Mouse (Mus musculus): ENCODE measurements around the gene Gabbr1. TPM values are rescaled to one million over a fixed set of nuclear protein-coding genes. Genes with fewer than 3 reads are reported as not detected.

The Gabbr1 gene
- total and polyA plus RNA-seq, 3 experiments = 2.1 to 11.6 (median 4.7) TPM

- TF ChIP-seq SMC3 (IDR thresholded peaks at IDR 0.05; ENCODE audit: low read depth, low read length) = no peak
- no peak for TF ChIP-seq HCFC1 (IDR thresholded peaks at IDR 0.05; ENCODE audit: low read depth, low read length)
- dilution Hi-C loops (cut with MboI; ENCODE audit: extremely low pct_ligation_motif_present, extremely low pct_unique_long_range_greater_than_20kb, low sequenced_read_pairs) = no loop called here
Measured at GRCm38 (mm10) chr17:37081659-37082058, 35.9 kb downstream of the Gabbr1 start.

GRCm38 (mm10) chr17:37083327-37083726 lies 37.6 kb downstream of the Gabbr1 start:
- in situ Hi-C loops (cut with MboI; ENCODE audit: low pct_ligation_motif_present, low pct_unique_long_range_greater_than_20kb, low sequenced_read_pairs) = no loop called here
- H3K9ac ChIP-seq (ENCODE audit: insufficient read depth, low read depth) = no peak overlapping the region
- H3K27ac ChIP-seq (ENCODE audit: insufficient read depth, low read depth) = no peak overlapping the region
- H3K36me3 ChIP-seq (replicated peaks in 1 of 2; ENCODE audit: control insufficient read depth in 1 of 2, insufficient read depth in 1 of 2, low read length in 1 of 2) = no peaks in the 10 kb centered on the region
- peak; percentile 69 for DNase-seq (ENCODE audit: extremely low read depth)
- H3K27me3 ChIP-seq (replicated peaks) = no peaks in the 10 kb centered on the region
- H3K79me2 ChIP-seq (replicated peaks; ENCODE audit: control insufficient read depth, extremely low read depth, insufficient read depth, poor library complexity, severe bottlenecking) = no peaks in the 10 kb centered on the region
- no peak overlapping the region for H3K4me2 ChIP-seq (ENCODE audit: insufficient read depth, low read depth, poor library complexity, severe bottlenecking)
- H3K4me3 ChIP-seq (replicated peaks in 1 of 3; ENCODE audit: low read depth in 2 of 3, low read length in 2 of 3, poor library complexity in 1 of 3) = no peak overlapping the region
- H3K9me3 ChIP-seq (replicated peaks; ENCODE audit: low read length) = no peaks in the 10 kb centered on the region
- peaks cover 2 to 10% of the 10 kb centered on the region in 2 experiments; a peak in 1 of 4 replicates for H3K4me1 ChIP-seq (ENCODE audit: control insufficient read depth in 1 of 2, insufficient read depth in 2 of 2)
- dilution Hi-C loops (cut with MboI; ENCODE audit: extremely low pct_ligation_motif_present, extremely low pct_unique_long_range_greater_than_20kb, low sequenced_read_pairs) = no loop called here
- TF ChIP-seq RAD21 (IDR thresholded peaks at IDR 0.05; ENCODE audit: low read depth, low read length) (peak; percentile 69), CTCF (conservative IDR thresholded peaks at IDR 0.05 in 1 of 2, IDR thresholded peaks at IDR 0.05 in 1 of 2; ENCODE audit: low read depth in 2 of 2, low read length in 2 of 2) (peak; percentile 33 to 82; a peak in 2 of 4 replicates), MAZ (IDR thresholded peaks at IDR 0.05; ENCODE audit: low read depth, low read length) (peak; percentile 79; the same call in 1 of the 2 replicates), TCF12 (IDR thresholded peaks at IDR 0.05; ENCODE audit: low read depth, low read length) (no peak), MXI1 (IDR thresholded peaks at IDR 0.05; ENCODE audit: low read depth, low read length) (no peak), ZMIZ1 (IDR thresholded peaks at IDR 0.05; ENCODE audit: low read depth, low read length) (no peak), UBTF (IDR thresholded peaks at IDR 0.05; ENCODE audit: low read depth, low read length) (no peak), MEF2A (IDR thresholded peaks at IDR 0.05; ENCODE audit: borderline replicate concordance, low read depth, low read length) (no peak), HCFC1 (IDR thresholded peaks at IDR 0.05; ENCODE audit: low read depth, low read length) (no peak), JUN (IDR thresholded peaks at IDR 0.05; ENCODE audit: insufficient read depth, low read depth, low read length) (no peak), SIN3A (IDR thresholded peaks at IDR 0.05; ENCODE audit: low read length) (no peak), NELFE (IDR thresholded peaks at IDR 0.05; ENCODE audit: low read depth, low read length) (no peak), SMC3 (IDR thresholded peaks at IDR 0.05; ENCODE audit: low read depth, low read length) (peak; percentile 66), USF2 (conservative IDR thresholded peaks at IDR 0.05; ENCODE audit: low read depth, low read length) (no peak), MYC (IDR thresholded peaks at IDR 0.05; ENCODE audit: low read depth, low read length) (no peak), RCOR1 (conservative IDR thresholded peaks at IDR 0.05; ENCODE audit: low read depth, low read length) (no peak)

More at GRCm38 (mm10) chr17:37081659-37082058, 35.9 kb downstream of the Gabbr1 start:
- Histone ChIP-seq H3K79me2 (replicated peaks; ENCODE audit: control insufficient read depth, extremely low read depth, insufficient read depth, poor library complexity, severe bottlenecking) (no peaks in the 10 kb centered on the region), H3K9ac (ENCODE audit: insufficient read depth, low read depth) (no peak overlapping the region), H3K27ac (ENCODE audit: insufficient read depth, low read depth) (no peak overlapping the region), H3K4me1 (ENCODE audit: control insufficient read depth in 1 of 2, insufficient read depth in 2 of 2) (peaks cover 2 to 10% of the 10 kb centered on the region in 2 experiments; a peak in 1 of 4 replicates), H3K27me3 (replicated peaks) (no peaks in the 10 kb centered on the region), H3K9me3 (replicated peaks; ENCODE audit: low read length) (no peaks in the 10 kb centered on the region), H3K4me2 (ENCODE audit: insufficient read depth, low read depth, poor library complexity, severe bottlenecking) (no peak overlapping the region), H3K36me3 (replicated peaks in 1 of 2; ENCODE audit: control insufficient read depth in 1 of 2, insufficient read depth in 1 of 2, low read length in 1 of 2) (peaks cover 0 to 5% of the 10 kb centered on the region in 2 experiments), H3K4me3 (replicated peaks in 1 of 3; ENCODE audit: low read depth in 2 of 3, low read length in 2 of 3, poor library complexity in 1 of 3) (no peak overlapping the region)
- in situ Hi-C loops (cut with MboI; ENCODE audit: low pct_ligation_motif_present, low pct_unique_long_range_greater_than_20kb, low sequenced_read_pairs) = no loop called here
- no peak for DNase-seq (ENCODE audit: extremely low read depth)
